Mouse (Mus musculus): ENCODE data around the gene Zfp536. TPM values are rescaled to one million over a fixed set of nuclear protein-coding genes. Genes with fewer than 3 reads are reported as not detected.

The Zfp536 gene
- polyA plus RNA-seq (2015; fragmentation: Nextera tagmentation; extraction: Ambion mirVana) = 4.8 and 4.9 TPM in 2 replicates

- Histone ChIP-seq H3K4me1 (replicated peaks) (peaks cover 40% of the 10 kb centered on the region), H3K4me3 (peak within 1 kb of the TSS; percentile 69), H3K4me2 (peak within 1 kb of the TSS; percentile 97), H3K9me3 (replicated peaks) (no peaks in the 10 kb centered on the region), H3K27me3 (peaks cover 77% of the 10 kb centered on the region), H3K27ac (no peak within 1 kb of the TSS), H3K36me3 (no peaks in the 10 kb centered on the region), H3K9ac (peak within 1 kb of the TSS; percentile 67)
- 2% methylated on average over 27 of the region's 27 CpGs for WGBS
- no peak for ATAC-seq (replicated peaks; ENCODE audit: insufficient number of reproducible peaks, insufficient read depth, low FRiP score, low read depth)
These were observed at the start of gene Zfp536 for GRCm38 (mm10) chr7:37773312-37773702. Gene Zfp536, minus strand, starts transcription at chr7:37773641.

GRCm38 (mm10) chr7:37820670-37821301 lies 47.3 kb upstream of the Zfp536 start:
- no peaks in the 10 kb centered on the region for H3K36me3 ChIP-seq
- H3K27ac ChIP-seq = no peak overlapping the region
- H3K4me2 ChIP-seq = no peak overlapping the region
- H3K9me3 ChIP-seq (replicated peaks) = no peaks in the 10 kb centered on the region
- no peak for ATAC-seq (replicated peaks; ENCODE audit: insufficient number of reproducible peaks, insufficient read depth, low FRiP score, low read depth)
- WGBS = 41% methylated on average over 11 of the region's 11 CpGs
- H3K4me3 ChIP-seq = no peak overlapping the region
- H3K27me3 ChIP-seq = no peaks in the 10 kb centered on the region
- H3K4me1 ChIP-seq (replicated peaks) = no peaks in the 10 kb centered on the region
- no peak overlapping the region for H3K9ac ChIP-seq

- 87% methylated on average over 8 of the region's 8 CpGs for WGBS
- Histone ChIP-seq H3K4me1 (replicated peaks) (no peaks in the 10 kb centered on the region), H3K4me3 (no peak overlapping the region), H3K27me3 (no peaks in the 10 kb centered on the region), H3K27ac (no peak overlapping the region), H3K9ac (no peak overlapping the region), H3K4me2 (no peak overlapping the region), H3K9me3 (replicated peaks) (no peaks in the 10 kb centered on the region), H3K36me3 (no peaks in the 10 kb centered on the region)
- no peak for ATAC-seq (replicated peaks; ENCODE audit: insufficient number of reproducible peaks, insufficient read depth, low FRiP score, low read depth)
These were observed 45.3 kb upstream of the Zfp536 start for GRCm38 (mm10) chr7:37818631-37819340.

GRCm38 (mm10) chr7:37816901-37817300 lies 43.5 kb upstream of the Zfp536 start:
- Histone ChIP-seq H3K36me3 (no peaks in the 10 kb centered on the region), H3K4me2 (no peak overlapping the region), H3K9me3 (replicated peaks) (no peaks in the 10 kb centered on the region), H3K27me3 (no peaks in the 10 kb centered on the region), H3K4me1 (replicated peaks) (no peaks in the 10 kb centered on the region), H3K4me3 (no peak overlapping the region), H3K9ac (no peak overlapping the region), H3K27ac (no peak overlapping the region)
- ATAC-seq (replicated peaks; ENCODE audit: insufficient number of reproducible peaks, insufficient read depth, low FRiP score, low read depth) = no peak
- WGBS = 80% methylated on average over 7 of the region's 7 CpGs

- 38% methylated on average over 8 of the region's 8 CpGs for WGBS
- H3K36me3 ChIP-seq = no peaks in the 10 kb centered on the region
- no peaks in the 10 kb centered on the region for H3K9me3 ChIP-seq (replicated peaks)
- H3K27me3 ChIP-seq = no peaks in the 10 kb centered on the region
- H3K9ac ChIP-seq = no peak overlapping the region
- no peak overlapping the region for H3K27ac ChIP-seq
- ATAC-seq (replicated peaks; ENCODE audit: insufficient number of reproducible peaks, insufficient read depth, low FRiP score, low read depth) = no peak
- H3K4me2 ChIP-seq = no peak overlapping the region
- no peak overlapping the region for H3K4me3 ChIP-seq
- H3K4me1 ChIP-seq (replicated peaks) = no peaks in the 10 kb centered on the region
These were observed 41.5 kb upstream of the Zfp536 start for GRCm38 (mm10) chr7:37814844-37815406.

- no peak for ATAC-seq (replicated peaks; ENCODE audit: insufficient number of reproducible peaks, insufficient read depth, low FRiP score, low read depth)
- no peaks in the 10 kb centered on the region for H3K9me3 ChIP-seq (replicated peaks)
- no peaks in the 10 kb centered on the region for H3K4me1 ChIP-seq (replicated peaks)
- H3K4me3 ChIP-seq = no peak overlapping the region
- H3K4me2 ChIP-seq = no peak overlapping the region
- H3K27ac ChIP-seq = no peak overlapping the region
- no peaks in the 10 kb centered on the region for H3K36me3 ChIP-seq
- 69% methylated on average over 10 of the region's 10 CpGs for WGBS
- H3K27me3 ChIP-seq = no peaks in the 10 kb centered on the region
- H3K9ac ChIP-seq = no peak overlapping the region
These were observed 40.2 kb upstream of the Zfp536 start for GRCm38 (mm10) chr7:37813676-37814075.

- Histone ChIP-seq H3K27me3 (no peaks in the 10 kb centered on the region), H3K36me3 (no peaks in the 10 kb centered on the region), H3K4me2 (no peak overlapping the region), H3K9me3 (replicated peaks) (no peaks in the 10 kb centered on the region), H3K4me3 (no peak overlapping the region), H3K9ac (no peak overlapping the region), H3K4me1 (replicated peaks) (no peaks in the 10 kb centered on the region), H3K27ac (no peak overlapping the region)
- ATAC-seq (replicated peaks; ENCODE audit: insufficient number of reproducible peaks, insufficient read depth, low FRiP score, low read depth) = no peak
- 82% methylated on average over 5 of the region's 5 CpGs for WGBS
These were observed 36.5 kb upstream of the Zfp536 start for GRCm38 (mm10) chr7:37809908-37810307.

GRCm38 (mm10) chr7:37809001-37809400 lies 35.6 kb upstream of the Zfp536 start:
- WGBS = 84% methylated on average over 4 of the region's 4 CpGs
- Histone ChIP-seq H3K27ac (no peak overlapping the region), H3K27me3 (no peaks in the 10 kb centered on the region), H3K9ac (no peak overlapping the region), H3K4me2 (no peak overlapping the region), H3K4me3 (no peak overlapping the region), H3K9me3 (replicated peaks) (no peaks in the 10 kb centered on the region), H3K36me3 (no peaks in the 10 kb centered on the region), H3K4me1 (replicated peaks) (no peaks in the 10 kb centered on the region)
- no peak for ATAC-seq (replicated peaks; ENCODE audit: insufficient number of reproducible peaks, insufficient read depth, low FRiP score, low read depth)

- H3K36me3 ChIP-seq = no peaks in the 10 kb centered on the region
- no peaks in the 10 kb centered on the region for H3K27me3 ChIP-seq
- no peak overlapping the region for H3K27ac ChIP-seq
- WGBS = 58% methylated on average over 3 of the region's 3 CpGs
- H3K4me2 ChIP-seq = no peak overlapping the region
- H3K9ac ChIP-seq = no peak overlapping the region
- H3K4me1 ChIP-seq (replicated peaks) = no peaks in the 10 kb centered on the region
- no peaks in the 10 kb centered on the region for H3K9me3 ChIP-seq (replicated peaks)
- no peak for ATAC-seq (replicated peaks; ENCODE audit: insufficient number of reproducible peaks, insufficient read depth, low FRiP score, low read depth)
- no peak overlapping the region for H3K4me3 ChIP-seq
These were observed 27.7 kb upstream of the Zfp536 start for GRCm38 (mm10) chr7:37801160-37801559.

GRCm38 (mm10) chr7:37788721-37789120 lies 15.3 kb upstream of the Zfp536 start:
- no peak for ATAC-seq (replicated peaks; ENCODE audit: insufficient number of reproducible peaks, insufficient read depth, low FRiP score, low read depth)
- WGBS = 71% methylated on average over 4 of the region's 4 CpGs

GRCm38 (mm10) chr7:37775502-37775901 lies 2.1 kb upstream of the Zfp536 start:
- peaks cover 56% of the 10 kb centered on the region for H3K27me3 ChIP-seq
- no peak overlapping the region for H3K27ac ChIP-seq
- H3K4me3 ChIP-seq = no peak overlapping the region
- H3K36me3 ChIP-seq = no peaks in the 10 kb centered on the region
- no peak overlapping the region for H3K4me2 ChIP-seq
- WGBS = 4% methylated on average over 15 of the region's 15 CpGs
- H3K9me3 ChIP-seq (replicated peaks) = no peaks in the 10 kb centered on the region
- ATAC-seq (replicated peaks; ENCODE audit: insufficient number of reproducible peaks, insufficient read depth, low FRiP score, low read depth) = no peak
- H3K9ac ChIP-seq = no peak overlapping the region
- H3K4me1 ChIP-seq (replicated peaks) = peaks cover 21% of the 10 kb centered on the region

More at GRCm38 (mm10) chr7:37788721-37789120, 15.3 kb upstream of the Zfp536 start:
- no peak overlapping the region for H3K9ac ChIP-seq
- no peak overlapping the region for H3K4me3 ChIP-seq
- H3K27me3 ChIP-seq = no peaks in the 10 kb centered on the region
- no peaks in the 10 kb centered on the region for H3K4me1 ChIP-seq (replicated peaks)
- no peak overlapping the region for H3K4me2 ChIP-seq
- no peaks in the 10 kb centered on the region for H3K9me3 ChIP-seq (replicated peaks)
- no peak overlapping the region for H3K27ac ChIP-seq
- H3K36me3 ChIP-seq = no peaks in the 10 kb centered on the region

All from heart, embryonic 15.5 days (tissue).